11 mouse cellular contexts compared by ENCODE assay signal in the genomic region with DNA sequence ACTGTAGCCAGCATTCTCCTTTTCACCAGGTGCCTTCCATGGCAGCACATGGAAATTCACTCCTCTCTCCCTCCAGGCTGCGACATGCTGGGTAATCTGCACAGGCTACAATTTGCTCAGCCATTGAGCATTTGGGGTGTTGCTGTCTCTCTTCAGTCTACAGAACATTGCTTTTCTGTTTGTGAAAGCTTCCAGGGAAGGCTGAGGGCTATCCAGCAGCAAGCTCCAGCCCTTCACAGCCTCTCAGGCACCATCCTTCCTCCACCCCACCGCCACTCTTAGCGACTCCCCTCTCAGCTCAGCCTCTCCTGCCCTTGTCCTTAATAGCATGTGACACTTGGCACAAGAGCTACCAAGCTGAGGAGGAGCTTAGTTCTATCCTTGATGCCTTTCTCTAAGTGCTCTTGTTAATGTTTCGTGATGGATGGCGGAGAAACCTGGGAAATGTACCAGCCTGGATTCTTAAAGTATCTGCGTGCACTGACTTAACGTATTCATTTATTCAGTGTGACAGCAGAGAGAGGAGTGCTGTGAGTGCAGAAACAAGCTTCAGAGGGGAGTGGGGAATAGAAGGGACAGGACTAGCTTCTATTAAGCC.
A peak's percentile ranks its signal among the peaks of the same experiment; 100 is the strongest.
DNase-seq lines count a peak whose midpoint lies in the region; ATAC-seq lines count a peak whose summit lies in the region.
"Had no signal": no experiment of that assay in that cellular context is flagged by ENCODE, and none has a peak within 500 bp of the region (broad histone marks: within the 10 kb centered on the region; RNA-seq: fewer than 3 reads in every experiment).

No protein-coding gene starts in this region.

- ATAC-seq in neural tube, embryonic 11.5 days (ENCODE audit: insufficient read depth, low FRiP score, low TSS enrichment) = no peak
- peak; percentile 61 for ATAC-seq in hindbrain, embryonic 12.5 days (ENCODE audit: low FRiP score)
- peak; percentile 57 for ATAC-seq in midbrain, embryonic 12.5 days (ENCODE audit: low FRiP score, low read depth)

- H3K9ac ChIP-seq in neural tube, embryonic 11.5 days (ENCODE audit: low read length) = no peak overlapping the region
- H3K9ac ChIP-seq in hindbrain, embryonic 12.5 days = no peak overlapping the region
- no peak overlapping the region for H3K9ac ChIP-seq in midbrain, embryonic 12.5 days (replicated peaks)
- H3K9ac ChIP-seq: heart, embryonic 13.5 days had no signal

- no peak overlapping the region for H3K4me2 ChIP-seq in neural tube, embryonic 11.5 days (ENCODE audit: low read depth)
- H3K4me2 ChIP-seq in hindbrain, embryonic 12.5 days (replicated peaks) = no peak overlapping the region
- H3K4me2 ChIP-seq in midbrain, embryonic 12.5 days (replicated peaks) = no peak overlapping the region
- H3K4me2 ChIP-seq: heart, embryonic 13.5 days had no signal

- H3K9me3 ChIP-seq in neural tube, embryonic 11.5 days (ENCODE audit: control insufficient read depth, low read length) = no peaks in the 10 kb centered on the region
- no peaks in the 10 kb centered on the region for H3K9me3 ChIP-seq in hindbrain, embryonic 12.5 days (replicated peaks)
- H3K9me3 ChIP-seq in midbrain, embryonic 12.5 days = no peaks in the 10 kb centered on the region
- H3K9me3 ChIP-seq: heart, embryonic 13.5 days had no signal

- H3K4me3 ChIP-seq in neural tube, embryonic 11.5 days (ENCODE audit: low read depth, low read length) = no peak overlapping the region
- H3K4me3 ChIP-seq in hindbrain, embryonic 12.5 days = no peak overlapping the region
- H3K4me3 ChIP-seq in midbrain, embryonic 12.5 days = no peak overlapping the region
- H3K4me3 ChIP-seq: heart, embryonic 13.5 days had no signal

- H3K27ac ChIP-seq in neural tube, embryonic 11.5 days (ENCODE audit: low read depth, low read length) = peak overlapping the region; percentile 27; the same call in 1 of the 2 replicates
- H3K27ac ChIP-seq in hindbrain, embryonic 12.5 days = peak overlapping the region; percentile 71
- H3K27ac ChIP-seq in midbrain, embryonic 12.5 days (replicated peaks) = peak overlapping the region; percentile 53
- H3K27ac ChIP-seq: heart, embryonic 13.5 days had no signal

- 66% methylated on average over 7 of the region's 7 CpGs for WGBS in neural tube, embryonic 11.5 days
- 50% methylated on average over 7 of the region's 7 CpGs for WGBS in hindbrain, embryonic 12.5 days
- WGBS in midbrain, embryonic 12.5 days = 52% methylated on average over 7 of the region's 7 CpGs

- no peak for DNase-seq in neural tube, embryonic 11.5 days (ENCODE audit: low spot score)
- no peak for DNase-seq in neural tube, embryonic 10.5 days (ENCODE audit: extremely low spot score, low spot score)
- peak; percentile 68 for DNase-seq in telencephalon, adult 2 months (ENCODE audit: low read depth, low spot score)
- DNase-seq in adrenal gland, postnatal 4 days (ENCODE audit: low spot score in 2 of 2) = no peak
- DNase-seq in ovary, postnatal 10 days (ENCODE audit: low spot score) = no peak
- DNase-seq: adrenal gland, postnatal 14 days; kidney, postnatal 14 days; thymus, postnatal 36 days had no signal

- no peaks in the 10 kb centered on the region for H3K4me1 ChIP-seq in neural tube, embryonic 11.5 days (ENCODE audit: control insufficient read depth, insufficient read depth, low read length)
- peaks cover 44% of the 10 kb centered on the region for H3K4me1 ChIP-seq in hindbrain, embryonic 12.5 days
- H3K4me1 ChIP-seq in midbrain, embryonic 12.5 days = peaks cover 33% of the 10 kb centered on the region

- H3K27me3 ChIP-seq in neural tube, embryonic 11.5 days (ENCODE audit: control insufficient read depth, insufficient read depth, low read length) = no peaks in the 10 kb centered on the region
- no peaks in the 10 kb centered on the region for H3K27me3 ChIP-seq in hindbrain, embryonic 12.5 days
- H3K27me3 ChIP-seq in midbrain, embryonic 12.5 days = no peaks in the 10 kb centered on the region
- H3K27me3 ChIP-seq: heart, embryonic 13.5 days had no signal

- H3K36me3 ChIP-seq in neural tube, embryonic 11.5 days (ENCODE audit: control insufficient read depth, insufficient read depth, low read length) = no peaks in the 10 kb centered on the region
- H3K36me3 ChIP-seq in hindbrain, embryonic 12.5 days = no peaks in the 10 kb centered on the region
- H3K36me3 ChIP-seq in midbrain, embryonic 12.5 days = no peaks in the 10 kb centered on the region
- H3K36me3 ChIP-seq: heart, embryonic 13.5 days had no signal
